Comparison of ENCODE assay signal across 8 mouse cellular contexts in genomic region chr12:80435887-80436286, GRCm38 (mm10). TPM values are rescaled to one million over a fixed set of nuclear protein-coding genes. Genes with fewer than 3 reads are reported as not detected.
DNase-seq lines count a peak whose midpoint lies in the region; ATAC-seq lines count a peak whose summit lies in the region.

No protein-coding gene starts in this region.

- H3K9ac ChIP-seq in kidney, embryonic 16.5 days (replicated peaks; ENCODE audit: low read length): peak overlapping the region; percentile 95
- H3K9ac ChIP-seq in forebrain, embryonic 15.5 days (replicated peaks): peak overlapping the region; percentile 81

- no peak for DNase-seq in kidney, postnatal 10 days
- DNase-seq in MN1 (ENCODE audit: low spot score): peak; percentile 17
- DNase-seq in mesoderm, embryonic 11.5 days (ENCODE audit: low read depth, low spot score): peak; percentile 44
- DNase-seq in layer of hippocampus, adult 18-20 months (ENCODE audit: low spot score in 2 of 2): no peak
- no peak for DNase-seq in left cerebral cortex, postnatal 4 days
- DNase-seq in cerebellum, postnatal 14 days: no peak

- H3K4me1 ChIP-seq in kidney, embryonic 16.5 days (ENCODE audit: insufficient read depth, low read length): peaks cover 19% of the 10 kb centered on the region
- H3K4me1 ChIP-seq in forebrain, embryonic 15.5 days: peaks cover 19% of the 10 kb centered on the region

- 3% methylated on average over 8 of the region's 10 CpGs for WGBS in kidney, embryonic 16.5 days
- 0% methylated on average over 7 of the region's 10 CpGs for WGBS in forebrain, embryonic 15.5 days

- no peaks in the 10 kb centered on the region for H3K27me3 ChIP-seq in kidney, embryonic 16.5 days (ENCODE audit: insufficient read depth, low read length)
- no peaks in the 10 kb centered on the region for H3K27me3 ChIP-seq in forebrain, embryonic 15.5 days

- no peaks in the 10 kb centered on the region for H3K9me3 ChIP-seq in kidney, embryonic 16.5 days (ENCODE audit: low read length)
- H3K9me3 ChIP-seq in forebrain, embryonic 15.5 days: no peaks in the 10 kb centered on the region

- no peaks in the 10 kb centered on the region for H3K36me3 ChIP-seq in kidney, embryonic 16.5 days (ENCODE audit: insufficient read depth, low read length)
- no peaks in the 10 kb centered on the region for H3K36me3 ChIP-seq in forebrain, embryonic 15.5 days

- H3K4me2 ChIP-seq in kidney, embryonic 16.5 days (replicated peaks; ENCODE audit: low read depth, low read length): peak overlapping the region; percentile 77
- H3K4me2 ChIP-seq in forebrain, embryonic 15.5 days (replicated peaks): peak overlapping the region; percentile 74

- ATAC-seq in kidney, embryonic 16.5 days (ENCODE audit: low FRiP score, low TSS enrichment): peak; percentile 28; the same call in 1 of the 2 replicates
- peak; percentile 35 for ATAC-seq in forebrain, embryonic 15.5 days (replicated peaks)

- intact Hi-C loops in left cerebral cortex, postnatal 4 days (cut with DNase I): no loop called here

- H3K27ac ChIP-seq in kidney, embryonic 16.5 days (ENCODE audit: low read length): peak overlapping the region; percentile 98
- peak overlapping the region; percentile 96 for H3K27ac ChIP-seq in forebrain, embryonic 15.5 days (replicated peaks)

- H3K4me3 ChIP-seq in kidney, embryonic 16.5 days (ENCODE audit: low read length): peak overlapping the region; percentile 93
- peak overlapping the region; percentile 92 for H3K4me3 ChIP-seq in forebrain, embryonic 15.5 days

RNA-seq across cellular contexts. Expression of gene Dcaf5, which starts 0.5 kb away (rescaled TPM):
- 12.7 and 13.1 TPM in 2 replicates for polyA plus RNA-seq in kidney, embryonic 16.5 days (2015; fragmentation: Nextera tagmentation; extraction: Ambion mirVana)
- 19.9 and 21.0 TPM in 2 replicates for polyA plus RNA-seq in forebrain, embryonic 15.5 days (2015; fragmentation: Nextera tagmentation; extraction: Ambion mirVana)
- 10 to 100 TPM; 65.2 to 69.2 TPM for total RNA-seq in layer of hippocampus, adult 18-20 months (2021)
- 10 to 100 TPM; 58.4 to 64.0 TPM for total RNA-seq in left cerebral cortex, postnatal 4 days (2021)

RNA-seq across cellular contexts. Expression of gene Exd2, which starts 27.0 kb away (rescaled TPM):
- 31.2 and 34.8 TPM in 2 replicates for polyA plus RNA-seq in kidney, embryonic 16.5 days (2015; fragmentation: Nextera tagmentation; extraction: Ambion mirVana)
- polyA plus RNA-seq in forebrain, embryonic 15.5 days (2015; fragmentation: Nextera tagmentation; extraction: Ambion mirVana): 58.1 and 62.0 TPM in 2 replicates
- 10 to 100 TPM; 92.1 to 92.7 TPM for total RNA-seq in layer of hippocampus, adult 18-20 months (2021)
- 10 to 100 TPM; 55.2 to 58.7 TPM for total RNA-seq in left cerebral cortex, postnatal 4 days (2021)

Comparison
In these comparisons a context has a peak if more than half of its experiments do, and no peak if none do; other contexts are left out.
1. DNase-seq: peak in MN1 (single experiment) and mesoderm, embryonic 11.5 days (single experiment); none in kidney, postnatal 10 days (single experiment), layer of hippocampus, adult 18-20 months (0 of 2), left cerebral cortex, postnatal 4 days (single experiment) and cerebellum, postnatal 14 days (0 of 2).